12 mouse cellular contexts compared by ENCODE assay signal in the genomic region with DNA sequence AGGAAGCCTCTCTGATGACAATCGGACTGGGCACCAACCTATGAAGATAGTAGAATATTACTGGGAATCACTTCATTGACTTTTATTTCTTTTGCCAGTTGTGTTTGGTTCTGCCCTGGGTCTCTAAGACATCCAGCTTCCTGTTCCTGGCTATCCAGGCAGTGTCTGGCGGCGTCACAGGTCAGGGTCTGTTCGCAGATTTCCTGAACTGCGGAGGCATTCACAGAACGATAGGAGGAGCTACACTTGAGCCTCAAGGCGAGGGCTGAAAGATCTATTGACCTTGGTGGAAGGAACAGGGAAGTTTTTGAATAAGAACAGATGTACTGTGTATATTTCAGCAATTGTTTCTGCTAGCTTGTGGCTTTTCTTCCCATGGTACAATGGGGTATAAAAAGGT.
DNase-seq lines count a peak whose midpoint lies in the region; ATAC-seq lines count a peak whose summit lies in the region.
"Had no signal": no experiment of that assay in that cellular context is flagged by ENCODE, and none has a peak within 500 bp of the region (broad histone marks: within the 10 kb centered on the region; RNA-seq: fewer than 3 reads in every experiment).

No protein-coding gene starts in this region.

- no peak for ATAC-seq in lung, embryonic 15.5 days (ENCODE audit: borderline replicate concordance, extremely low read depth, low FRiP score, low TSS enrichment)
- ATAC-seq in frontal cortex, adult (ENCODE audit: low TSS enrichment), result no peak
- ATAC-seq in monocyte, adult 5-6 weeks (replicated peaks; ENCODE audit: insufficient number of reproducible peaks, low FRiP score, low TSS enrichment, poor library complexity, severe bottlenecking), result no peak
- ATAC-seq: midbrain, embryonic 16.5 days; Patski had no signal

- no peak overlapping the region for H3K9ac ChIP-seq in lung, embryonic 15.5 days

- WGBS in lung, embryonic 15.5 days, result 37% methylated on average over 7 of the region's 7 CpGs

- intact Hi-C loops in heart, postnatal 14 days (cut with DNase I), result no loop called here

- DNase-seq in ZHBTc4 (ENCODE audit: low read depth, low spot score), result peak; percentile 58
- DNase-seq in adrenal gland, postnatal 10 days, result peak; percentile 46
- DNase-seq in heart, postnatal 14 days, result peak; percentile 12 to 29
- no peak for DNase-seq in urinary bladder, adult 2 months (ENCODE audit: low spot score)
- no peak for DNase-seq in layer of hippocampus, adult 18-20 months (ENCODE audit: low spot score in 2 of 2)
- DNase-seq: cerebellum, postnatal 10 days; left cerebral cortex, postnatal 4 days had no signal

- H3K4me1 ChIP-seq in lung, embryonic 15.5 days, result no peaks in the 10 kb centered on the region

- no peaks in the 10 kb centered on the region for H3K36me3 ChIP-seq in lung, embryonic 15.5 days

- peak overlapping the region; percentile 71 for H3K27ac ChIP-seq in lung, embryonic 15.5 days

- H3K9me3 ChIP-seq in lung, embryonic 15.5 days, result no peaks in the 10 kb centered on the region

- no peaks in the 10 kb centered on the region for H3K27me3 ChIP-seq in lung, embryonic 15.5 days
- H3K27me3 ChIP-seq: Patski had no signal

- H3K4me2 ChIP-seq in lung, embryonic 15.5 days, result no peak overlapping the region

- no peak overlapping the region for H3K4me3 ChIP-seq in lung, embryonic 15.5 days

Comparison
In these comparisons a context has a peak if more than half of its experiments do, and no peak if none do; other contexts are left out.
1. DNase-seq: peak in ZHBTc4 (single experiment), adrenal gland, postnatal 10 days (single experiment) and heart, postnatal 14 days (2 of 2); none in urinary bladder, adult 2 months (single experiment) and layer of hippocampus, adult 18-20 months (0 of 2).